Mouse (Mus musculus) liver, embryonic 11.5 days (tissue): ENCODE results near the gene Bnipl. TPM values are rescaled to one million over a fixed set of nuclear protein-coding genes. Genes with fewer than 3 reads are reported as not detected.

Experiments
- ATAC-seq: fragments of 200-750 bp; cut with Nextera tagmentation; replicated peaks from 2 replicates; pipeline ENCODE4 v1.8.0; 2017; ENCODE audit warnings: moderate number of reproducible peaks, mild to moderate bottlenecking, moderate TSS enrichment, moderate library complexity; ENCODE audit not compliant: low FRiP score
- DNase-seq: peaks from one replicate; pipeline ENCODE4 v3.0.0-alpha.2; 2017; ENCODE audit warnings: low spot score
- H3K27ac ChIP-seq: fragments of 300-500 bp; sonication (generic); 2 replicates; pipeline ENCODE4 v1.5.1; 2014; ENCODE audit warnings: mild to moderate bottlenecking, low read depth, low read length, control low read depth
- H3K27me3 ChIP-seq: fragments of 300-500 bp; sonication (generic); replicated peaks from 2 replicates; pipeline ENCODE4 v1.6.1; 2014; ENCODE audit warnings: low read length, mixed read lengths; ENCODE audit not compliant: control insufficient read depth, insufficient read depth
- H3K36me3 ChIP-seq: fragments of 300-500 bp; sonication (generic); 2 replicates; pipeline ENCODE4 v1.6.1; 2014; ENCODE audit warnings: mild to moderate bottlenecking, low read length, moderate library complexity, mixed read lengths; ENCODE audit not compliant: control insufficient read depth, insufficient read depth
- H3K4me1 ChIP-seq: fragments of 300-500 bp; sonication (generic); replicated peaks from 2 replicates; pipeline ENCODE4 v1.6.1; 2014; ENCODE audit warnings: low read length, mixed read lengths; ENCODE audit not compliant: control insufficient read depth, insufficient read depth
- H3K4me2 ChIP-seq: fragments of 300-500 bp; sonication (generic); 2 replicates; pipeline ENCODE4 v1.6.1; 2014; ENCODE audit warnings: mild to moderate bottlenecking, control low read depth, moderate library complexity
- H3K4me3 ChIP-seq: fragments of 300-500 bp; sonication (generic); 2 replicates; pipeline ENCODE4 v1.5.1; 2014; ENCODE audit warnings: low read depth, low read length, control low read depth
- H3K9ac ChIP-seq: fragments of 300-500 bp; sonication (generic); 2 replicates; pipeline ENCODE4 v1.6.1; 2014; ENCODE audit warnings: low read depth, low read length, control low read depth
- H3K9me3 ChIP-seq: fragments of 300-500 bp; sonication (generic); 2 replicates; pipeline ENCODE4 v1.6.1; 2016; ENCODE audit warnings: low read length, inconsistent platforms, mixed read lengths; ENCODE audit not compliant: control insufficient read depth
- WGBS: fragments of 180-500 bp; shearing (Covaris S2); extraction: QIAGEN DNeasy Blood & Tissue Kit; methylation state at CpG from one replicate; pipeline ENCODE4 v1.1.7; 2014; 5-methylcytosine and 5-hydroxymethylcytosine counted together
- polyA plus RNA-seq: library from polyadenylated mRNA; unstranded; fragments of >200 nt; fragmentation: Nextera tagmentation; extraction: Ambion mirVana; gene quantifications from 2 replicates; pipeline ENCODE4 v1.2.1, GENCODE M21; 2014

The Bnipl gene
- polyA plus RNA-seq, 1 experiment from 2014 or later: 0.08 TPM

DNA sequence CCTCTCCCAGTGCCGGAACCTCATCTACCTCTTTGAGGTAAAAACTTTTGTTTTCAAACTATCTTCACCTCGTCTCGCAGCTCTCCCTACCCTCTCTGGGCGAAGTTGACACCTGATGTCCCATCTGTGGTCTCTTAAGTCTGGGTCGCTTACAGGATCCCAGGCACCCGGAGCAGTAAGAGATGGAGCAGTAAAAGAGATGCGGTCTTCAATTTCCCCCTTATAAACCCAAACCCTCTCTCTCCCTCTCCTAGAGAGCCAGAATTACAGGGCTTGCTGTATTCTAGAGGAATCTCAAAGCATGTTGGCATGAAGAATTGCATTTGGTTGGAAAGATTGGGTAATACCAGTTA lies 32.6 kb upstream of the Bnipl start:
- 3% methylated on average over 7 of the region's 7 CpGs for WGBS
- H3K4me1 ChIP-seq: peaks cover 26% of the 10 kb centered on the region
- no peaks in the 10 kb centered on the region for H3K9me3 ChIP-seq
- H3K4me3 ChIP-seq: peak overlapping the region; percentile 82
- peak overlapping the region; percentile 93 for H3K4me2 ChIP-seq
- peaks cover 5% of the 10 kb centered on the region for H3K36me3 ChIP-seq
- H3K27ac ChIP-seq: peak overlapping the region; percentile 98
- H3K27me3 ChIP-seq: no peaks in the 10 kb centered on the region
- ATAC-seq (no peak), DNase-seq (no peak)
- peak overlapping the region; percentile 90 for H3K9ac ChIP-seq

DNA sequence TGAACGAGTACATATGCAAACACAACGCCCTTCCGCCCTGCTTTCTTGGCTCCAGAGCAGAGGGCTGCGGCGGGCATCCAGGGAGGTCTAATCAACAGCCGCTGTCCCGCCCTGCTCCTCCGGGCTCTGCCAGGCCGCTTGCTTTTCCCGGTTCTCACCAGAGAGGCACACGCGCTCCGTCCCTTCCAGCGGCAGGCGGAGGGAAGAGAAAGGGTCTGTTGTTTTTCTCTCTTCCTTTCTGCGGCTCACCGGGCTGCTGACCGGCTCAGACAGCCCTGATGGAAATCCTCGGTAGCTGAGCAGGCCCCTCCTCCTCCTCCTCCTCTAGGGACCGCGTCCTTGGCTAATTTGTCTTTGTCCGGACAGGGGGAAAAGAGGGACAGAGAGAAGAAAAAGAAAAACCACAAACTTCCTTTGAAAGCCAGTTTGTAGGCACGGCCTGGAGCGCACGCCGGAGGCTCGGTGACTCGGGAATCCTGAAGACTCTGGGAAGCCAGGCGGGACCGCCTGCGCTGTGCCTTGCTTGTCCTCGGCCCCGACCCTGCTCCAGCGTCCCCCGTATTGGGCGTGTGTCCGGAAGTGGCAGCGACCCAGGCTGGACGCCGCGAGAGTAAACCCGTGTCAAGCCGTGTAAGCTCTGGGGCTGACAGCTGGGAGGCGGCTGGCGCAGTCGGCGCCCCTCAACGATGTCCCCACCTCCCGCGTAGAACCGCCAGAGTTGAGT lies 32.0 kb upstream of the Bnipl start:
- peaks cover 26% of the 10 kb centered on the region for H3K4me1 ChIP-seq
- H3K27ac ChIP-seq: peak overlapping the region; percentile 98
- H3K9me3 ChIP-seq: no peaks in the 10 kb centered on the region
- H3K4me3 ChIP-seq: peak overlapping the region; percentile 82
- H3K4me2 ChIP-seq: peak overlapping the region; percentile 93
- H3K36me3 ChIP-seq: peaks cover 4% of the 10 kb centered on the region; the same call in 1 of the 2 replicates
- H3K27me3 ChIP-seq: no peaks in the 10 kb centered on the region
- ATAC-seq (peak; percentile 62), DNase-seq (peak; percentile 83)
- WGBS: under 1% methylated on average over 51 of the region's 51 CpGs
- peak overlapping the region; percentile 90 for H3K9ac ChIP-seq

DNA sequence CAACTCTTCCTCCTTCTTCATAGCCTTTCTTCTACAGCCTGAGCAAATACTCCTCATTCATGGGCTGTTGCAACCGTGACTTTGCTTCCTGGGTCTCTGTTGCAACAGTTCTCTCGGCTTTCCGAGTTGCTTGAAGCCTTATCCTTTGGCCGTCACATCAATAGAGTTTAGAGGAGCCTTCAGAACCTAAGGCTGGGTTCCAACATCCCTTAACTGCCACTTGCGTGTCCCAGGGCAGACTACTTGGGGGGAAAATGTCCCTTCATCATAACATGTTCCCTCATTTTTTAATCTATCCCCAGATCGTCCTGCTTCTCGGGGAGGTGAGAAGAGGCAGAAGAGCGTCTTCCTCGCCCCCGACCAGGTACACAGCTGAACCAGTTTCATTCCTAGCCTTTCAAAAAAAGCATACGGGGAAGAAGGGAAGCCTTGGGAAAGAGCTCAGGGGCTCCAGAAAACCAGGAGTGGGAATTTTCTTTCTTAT lies 31.4 kb upstream of the Bnipl start:
- ATAC-seq (no peak; the same call in 1 of the 2 replicates), DNase-seq (no peak)
- H3K9ac ChIP-seq: peak overlapping the region; percentile 90
- H3K4me3 ChIP-seq: peak overlapping the region; percentile 82
- 2% methylated on average over 11 of the region's 11 CpGs for WGBS
- H3K4me2 ChIP-seq: peak overlapping the region; percentile 93
- H3K27ac ChIP-seq: peak overlapping the region; percentile 98
- H3K36me3 ChIP-seq: no peaks in the 10 kb centered on the region
- H3K4me1 ChIP-seq: peaks cover 26% of the 10 kb centered on the region
- no peaks in the 10 kb centered on the region for H3K9me3 ChIP-seq
- H3K27me3 ChIP-seq: no peaks in the 10 kb centered on the region

DNA sequence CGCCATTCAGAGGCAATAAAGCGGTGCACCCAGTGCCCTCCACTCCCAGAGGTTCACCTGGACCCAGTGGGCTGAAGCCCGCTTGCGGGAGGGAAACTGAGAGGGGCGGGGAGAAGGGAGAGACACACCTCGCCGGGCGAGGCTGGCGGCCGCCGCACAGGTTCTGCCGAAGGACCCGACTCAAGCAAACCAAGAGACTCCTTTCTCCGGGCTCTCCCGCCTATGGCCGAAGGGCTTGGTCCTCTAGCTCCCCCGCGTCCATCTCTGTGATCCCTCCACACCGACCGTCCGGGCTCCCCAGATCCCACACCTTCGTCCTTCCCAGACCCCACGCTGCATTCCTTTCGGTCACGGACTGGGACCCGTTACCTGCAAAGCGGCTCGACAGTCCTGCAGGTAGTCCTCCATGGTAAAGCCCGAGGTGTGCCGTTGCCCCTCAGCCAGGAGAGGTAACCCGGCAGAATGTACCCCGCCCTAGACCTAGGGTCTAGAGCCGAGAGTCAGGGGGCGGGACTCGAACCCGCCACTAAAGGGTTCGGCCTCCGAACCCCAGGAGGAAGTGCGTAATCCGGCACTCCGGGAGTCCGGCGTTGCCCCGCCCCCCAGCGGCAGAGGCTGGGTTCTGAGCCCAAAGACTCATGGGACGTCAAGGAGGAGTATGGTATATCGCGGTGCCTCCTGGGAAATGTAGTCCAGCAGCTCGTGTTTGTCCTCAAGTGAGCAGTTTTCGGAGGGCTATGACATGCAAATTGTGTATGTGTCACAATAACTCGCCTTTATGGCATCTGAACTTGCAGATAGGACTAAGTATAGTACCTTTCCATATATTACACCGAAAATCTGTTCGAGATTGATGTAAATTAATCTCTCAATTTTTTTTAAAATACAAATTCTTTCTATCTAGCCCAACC lies 30.5 kb upstream of the Bnipl start, which contains the start of the genes Mindy1 and Prune1:
Mindy1 (plus strand) TSS at position 130 of the 911 bp plus-strand sequence.
Prune1 (minus strand) TSS at position 861 of the 911 bp plus-strand sequence.
- H3K27me3 ChIP-seq: no peaks in the 10 kb centered on the region
- no peaks in the 10 kb centered on the region for H3K9me3 ChIP-seq
- peak within 1 kb of the TSS; percentile 93 for H3K4me2 ChIP-seq
- ATAC-seq (peak; percentile 88), DNase-seq (peak; percentile 98)
- H3K36me3 ChIP-seq: no peaks in the 10 kb centered on the region
- H3K4me3 ChIP-seq: peak within 1 kb of the TSS; percentile 82
- WGBS: under 1% methylated on average over 53 of the region's 53 CpGs
- peaks cover 35% of the 10 kb centered on the region for H3K4me1 ChIP-seq
- peak within 1 kb of the TSS; percentile 98 for H3K27ac ChIP-seq
- peak within 1 kb of the TSS; percentile 90 for H3K9ac ChIP-seq

DNA sequence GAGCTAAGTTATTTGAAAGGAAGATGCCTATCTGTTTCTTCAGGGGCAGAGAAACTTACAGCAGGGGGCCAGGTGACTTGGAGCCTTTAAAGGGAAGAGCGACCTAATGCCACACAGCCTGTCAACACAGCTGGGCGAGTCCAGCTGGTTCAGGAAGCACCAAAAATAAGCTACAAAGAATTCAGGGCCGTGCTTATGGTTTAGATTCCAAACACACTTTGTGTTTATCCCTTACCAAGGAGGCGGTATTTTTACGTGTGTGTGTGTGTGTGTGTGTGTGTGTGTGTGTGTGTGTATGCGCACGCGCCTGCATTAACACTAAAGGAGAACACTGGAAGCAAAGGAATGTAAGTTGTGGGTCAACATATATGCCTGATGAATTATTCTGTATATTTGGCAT lies 29.8 kb upstream of the Bnipl start:
- DNase-seq (no peak), ATAC-seq (no peak)
- Histone ChIP-seq H3K9me3 (no peaks in the 10 kb centered on the region), H3K36me3 (no peaks in the 10 kb centered on the region), H3K27me3 (no peaks in the 10 kb centered on the region), H3K9ac (peak overlapping the region; percentile 79), H3K4me2 (peak overlapping the region; percentile 93), H3K4me3 (peak overlapping the region; percentile 82), H3K4me1 (peaks cover 38% of the 10 kb centered on the region), H3K27ac (peak overlapping the region; percentile 85)
- WGBS: 17% methylated on average over 8 of the region's 8 CpGs

DNA sequence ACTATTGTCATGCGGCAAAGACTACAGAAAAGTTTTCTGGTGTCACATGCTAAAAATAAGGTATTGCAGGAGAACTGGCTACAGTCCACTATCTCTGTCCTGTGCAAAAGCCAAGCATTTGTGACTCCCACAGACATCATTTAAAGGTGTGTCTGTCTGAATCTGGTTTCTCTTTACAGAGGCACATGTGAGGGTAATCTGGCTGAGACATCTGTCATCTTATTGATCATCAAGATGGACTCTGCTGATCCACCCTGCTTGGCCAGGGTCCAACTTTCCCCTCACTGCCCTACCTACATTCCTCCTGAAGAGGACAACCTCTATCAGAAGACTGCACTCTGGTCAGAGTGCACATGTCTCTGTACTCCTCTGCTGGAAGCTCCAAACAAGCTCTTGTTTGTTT lies 26.2 kb upstream of the Bnipl start:
- DNase-seq: no peak

DNA sequence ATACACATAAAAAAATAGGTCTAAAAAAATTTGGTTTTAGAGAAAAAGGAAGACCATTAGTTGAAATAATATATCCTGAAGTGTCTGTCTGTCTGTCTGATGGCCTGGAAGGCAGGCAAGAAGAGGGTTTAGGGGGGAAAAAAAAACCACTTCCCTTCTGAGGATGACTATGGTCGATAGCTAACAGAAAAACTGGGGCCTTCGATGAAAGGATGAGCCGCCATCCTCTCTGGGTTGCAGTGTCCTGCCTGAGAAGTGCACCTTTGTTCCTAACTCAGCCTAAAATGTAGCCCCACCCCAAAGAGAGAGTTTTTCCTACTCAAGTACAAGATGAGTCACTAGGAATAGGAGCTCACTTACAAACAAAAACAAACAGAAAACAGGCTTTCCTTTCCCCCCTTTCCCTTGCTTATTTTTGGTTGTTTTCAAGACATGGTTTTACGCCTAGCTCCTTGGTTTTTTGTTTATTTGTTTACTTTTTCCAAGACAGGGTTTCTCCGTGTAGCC lies 25.5 kb upstream of the Bnipl start:
- Histone ChIP-seq H3K4me1 (peaks cover 29% of the 10 kb centered on the region), H3K9ac (no peak overlapping the region), H3K36me3 (0 out of 2 replicates have a peak, but pooled peaks cover 2% of the 10 kb centered on the region), H3K27me3 (no peaks in the 10 kb centered on the region), H3K9me3 (no peaks in the 10 kb centered on the region), H3K4me2 (no peak overlapping the region), H3K27ac (0 out of 2 replicates have a peak overlapping the region, but pooled peaks have one; percentile 38), H3K4me3 (no peak overlapping the region)
- DNase-seq (no peak), ATAC-seq (no peak)
- 36% methylated on average over 5 of the region's 5 CpGs for WGBS

More for the DNA sequence above, 26.2 kb upstream of the Bnipl start:
- H3K27ac ChIP-seq: peak overlapping the region; percentile 38; the same call in 1 of the 2 replicates
- no peak overlapping the region for H3K4me3 ChIP-seq
- H3K27me3 ChIP-seq: no peaks in the 10 kb centered on the region
- 0 out of 2 replicates have a peak, but pooled peaks cover 2% of the 10 kb centered on the region for H3K36me3 ChIP-seq
- H3K9me3 ChIP-seq: no peaks in the 10 kb centered on the region
- 81% methylated on average over 1 of the region's 1 CpGs for WGBS
- H3K9ac ChIP-seq: no peak overlapping the region
- peaks cover 29% of the 10 kb centered on the region for H3K4me1 ChIP-seq
- no peak for ATAC-seq
- no peak overlapping the region for H3K4me2 ChIP-seq

DNA sequence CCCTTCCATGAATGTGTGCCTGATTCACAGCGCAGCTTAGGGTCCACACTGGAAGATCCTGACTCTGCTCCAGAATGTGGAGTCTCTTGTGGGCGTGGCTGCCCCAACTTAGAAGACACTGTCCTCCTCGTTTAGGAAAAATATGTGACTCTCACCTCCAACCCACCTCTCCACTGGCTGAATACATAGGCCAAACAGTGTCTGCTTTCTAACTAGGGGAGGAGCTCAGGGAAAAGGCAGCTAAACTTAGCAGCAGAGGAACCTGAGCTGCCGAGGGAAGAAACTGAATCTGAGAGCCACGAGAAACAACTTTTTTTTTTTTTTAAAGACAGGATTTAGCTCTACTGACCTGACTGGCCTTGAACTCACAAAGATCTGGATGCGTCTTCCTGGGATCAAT lies 24.2 kb upstream of the Bnipl start:
- H3K4me2 ChIP-seq: no peak overlapping the region
- H3K4me3 ChIP-seq: no peak overlapping the region
- no peaks in the 10 kb centered on the region for H3K27me3 ChIP-seq
- DNase-seq: no peak
- H3K9me3 ChIP-seq: no peaks in the 10 kb centered on the region
- H3K4me1 ChIP-seq: peaks cover 27% of the 10 kb centered on the region
- H3K9ac ChIP-seq: no peak overlapping the region
- 0 out of 2 replicates have a peak, but pooled peaks cover 2% of the 10 kb centered on the region for H3K36me3 ChIP-seq
- no peak for ATAC-seq
- H3K27ac ChIP-seq: no peak overlapping the region
- 62% methylated on average over 6 of the region's 6 CpGs for WGBS
